Mouse (Mus musculus) erythroblast, embryonic 14.5 days (primary cell): ENCODE results near the gene Mycbp2. TPM values are rescaled to one million over a fixed set of nuclear protein-coding genes. Genes with fewer than 3 reads are reported as not detected.

ENCODE experiments used
- H3K27me3 ChIP-seq: 2 replicates; pipeline ENCODE4 v1.6.1; 2012; ENCODE audit warnings: inconsistent platforms; ENCODE audit not compliant: control insufficient read depth
- H3K36me3 ChIP-seq: 2 replicates; pipeline ENCODE4 v1.6.1; 2012; ENCODE audit warnings: mild to moderate bottlenecking, inconsistent platforms; ENCODE audit not compliant: control insufficient read depth
- H3K4me1 ChIP-seq: 2 replicates; pipeline ENCODE4 v1.6.1; 2012; ENCODE audit warnings: inconsistent platforms; ENCODE audit not compliant: control insufficient read depth
- H3K4me3 ChIP-seq: replicated peaks from 2 replicates; pipeline ENCODE3; 2012; ENCODE audit warnings: moderate library complexity, mild to moderate bottlenecking, inconsistent platforms
- H3K9me3 ChIP-seq: 2 replicates; pipeline ENCODE4 v1.6.1; 2012; ENCODE audit warnings: low read length, inconsistent platforms, mixed read lengths; ENCODE audit not compliant: control insufficient read depth
- GATA1 ChIP-seq: IDR thresholded peaks from 2 replicates; pipeline ENCODE4 v1.6.1; 2012; ENCODE audit warnings: low read length, inconsistent platforms, mixed read lengths
- TAL1 ChIP-seq: IDR thresholded peaks from 3 replicates; pipeline ENCODE4 v1.6.1; 2012; ENCODE audit warnings: low read length, inconsistent platforms, mixed read lengths
- polyA plus RNA-seq: library from polyadenylated mRNA; stranded (reverse); fragments of >175 nt; gene quantifications from 2 replicates; pipeline ENCODE4 v1.2.3, GENCODE M21; 2012

Mycbp2 gene
- polyA plus RNA-seq, 1 experiment: 0.17 TPM

DNA sequence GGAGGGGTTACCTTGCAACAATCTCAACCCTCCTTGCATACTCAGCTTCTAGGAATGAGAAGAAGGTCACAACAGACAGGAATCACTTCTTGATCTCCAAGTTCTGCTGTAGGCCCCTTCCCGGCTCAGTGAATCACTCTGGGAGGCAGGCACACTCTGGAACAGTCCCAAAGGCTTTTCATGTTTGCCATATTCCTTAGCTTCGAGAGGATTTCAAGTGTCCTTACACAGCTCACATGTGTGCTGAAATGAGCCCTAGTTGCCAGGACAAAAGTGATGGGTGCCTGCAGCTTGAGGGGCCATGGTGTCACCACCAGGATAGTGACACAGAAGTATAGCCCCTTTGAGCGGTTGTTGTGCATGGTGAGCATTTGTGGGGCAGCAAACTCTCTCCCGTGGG is 273.9 kb downstream of the Mycbp2 start:
- no peak overlapping the region for H3K4me3 ChIP-seq
- TF ChIP-seq GATA1 (no peak), TAL1 (no peak)
- H3K4me1 ChIP-seq: peaks cover 54% of the 10 kb centered on the region
- no peaks in the 10 kb centered on the region for H3K27me3 ChIP-seq
- H3K36me3 ChIP-seq: peaks cover 62% of the 10 kb centered on the region
- no peaks in the 10 kb centered on the region for H3K9me3 ChIP-seq

DNA sequence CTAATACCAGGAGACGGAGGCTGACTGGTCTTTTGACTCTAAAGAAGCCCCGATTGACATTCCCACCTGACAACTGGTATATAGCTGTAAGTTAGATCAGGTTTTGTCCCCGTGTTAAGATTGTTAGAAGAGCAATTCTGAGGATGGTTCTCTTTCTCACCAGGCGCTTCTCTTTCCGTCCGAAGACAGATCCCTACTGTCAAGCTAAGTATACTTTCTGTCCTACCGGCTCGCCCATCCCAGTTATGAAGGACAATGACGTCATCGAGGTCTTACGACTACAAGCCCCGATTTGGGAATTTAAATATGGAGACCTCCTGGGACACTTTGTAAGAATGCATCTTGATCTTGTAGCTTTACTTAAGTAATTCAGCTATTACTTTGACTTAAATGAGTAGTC is 275.1 kb downstream of the Mycbp2 start:
- H3K36me3 ChIP-seq: peaks cover 49% of the 10 kb centered on the region
- H3K9me3 ChIP-seq: no peaks in the 10 kb centered on the region
- H3K4me1 ChIP-seq: peaks cover 51% of the 10 kb centered on the region
- no peak for TF ChIP-seq GATA1
- no peak for TF ChIP-seq TAL1
- H3K27me3 ChIP-seq: no peaks in the 10 kb centered on the region
- peak overlapping the region; percentile 68 for H3K4me3 ChIP-seq

DNA sequence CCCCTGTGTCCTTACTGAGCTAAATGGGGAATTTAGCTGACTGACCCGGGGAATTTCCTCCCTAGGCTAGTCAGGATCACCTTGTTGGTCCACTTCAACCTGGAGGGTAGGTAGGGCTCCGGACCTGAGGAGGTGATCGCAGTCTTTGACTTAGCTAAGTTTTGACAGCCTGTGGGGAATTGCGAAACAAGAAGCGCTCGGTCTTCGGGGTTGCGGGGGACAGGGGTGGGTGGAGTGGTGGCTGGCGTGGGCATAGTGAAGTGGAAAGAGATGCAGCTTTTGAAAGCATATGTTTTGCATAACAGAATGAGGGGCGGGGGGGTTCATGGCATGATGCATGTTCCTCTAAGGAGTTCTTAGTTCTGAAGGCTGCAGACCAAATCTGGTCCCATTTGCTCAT is 275.8 kb downstream of the Mycbp2 start:
- Histone ChIP-seq H3K4me1 (peaks cover 52% of the 10 kb centered on the region), H3K27me3 (no peaks in the 10 kb centered on the region), H3K36me3 (peaks cover 43% of the 10 kb centered on the region), H3K9me3 (no peaks in the 10 kb centered on the region), H3K4me3 (peak overlapping the region; percentile 68)
- TF ChIP-seq TAL1 (no peak), GATA1 (no peak)

DNA sequence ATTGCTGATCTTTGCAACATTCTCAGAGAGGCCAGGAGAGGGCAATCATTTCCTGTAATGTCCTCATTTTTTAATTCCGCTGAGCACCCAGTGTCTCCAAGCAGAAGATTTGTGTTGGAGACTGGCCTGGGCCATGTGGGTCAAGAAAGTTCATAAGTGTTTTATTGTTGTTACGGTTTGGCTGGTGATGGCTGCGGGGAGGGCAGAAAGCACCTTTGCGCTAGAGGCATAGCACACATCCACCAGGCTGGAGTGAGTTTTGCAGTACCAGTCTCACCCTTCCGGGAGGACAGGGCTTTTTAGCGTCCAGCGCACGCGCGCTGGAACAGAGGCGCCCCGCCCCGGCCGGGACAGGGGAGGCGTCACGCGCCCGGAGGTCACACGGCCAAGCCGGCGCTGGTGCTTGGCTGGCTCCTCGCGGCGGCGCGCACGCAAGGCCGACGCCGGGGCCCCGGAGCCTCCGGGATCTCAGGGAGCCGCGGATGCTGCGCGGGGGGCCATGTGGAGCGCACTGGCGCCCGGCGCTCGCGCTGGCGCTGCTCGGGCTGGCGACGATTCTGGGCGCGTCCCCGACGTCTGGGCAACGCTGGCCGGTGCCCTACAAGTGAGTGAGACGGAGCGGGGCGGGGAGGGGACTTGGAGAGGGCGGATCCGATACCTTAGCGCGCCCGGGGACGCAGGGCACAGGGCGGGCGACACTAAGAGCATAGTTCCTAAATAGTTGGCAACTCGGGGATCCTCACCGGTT is 276.6 kb downstream of the Mycbp2 start, which contains the start of gene Cln5:
Gene Cln5, plus strand, starts transcription at position 353 of the 748 bp plus-strand sequence.
- Histone ChIP-seq H3K36me3 (peaks cover 35% of the 10 kb centered on the region), H3K4me3 (peak within 1 kb of the TSS; percentile 68), H3K9me3 (no peaks in the 10 kb centered on the region), H3K4me1 (peaks cover 52% of the 10 kb centered on the region), H3K27me3 (no peaks in the 10 kb centered on the region)
- TF ChIP-seq GATA1 (no peak), TAL1 (no peak)

DNA sequence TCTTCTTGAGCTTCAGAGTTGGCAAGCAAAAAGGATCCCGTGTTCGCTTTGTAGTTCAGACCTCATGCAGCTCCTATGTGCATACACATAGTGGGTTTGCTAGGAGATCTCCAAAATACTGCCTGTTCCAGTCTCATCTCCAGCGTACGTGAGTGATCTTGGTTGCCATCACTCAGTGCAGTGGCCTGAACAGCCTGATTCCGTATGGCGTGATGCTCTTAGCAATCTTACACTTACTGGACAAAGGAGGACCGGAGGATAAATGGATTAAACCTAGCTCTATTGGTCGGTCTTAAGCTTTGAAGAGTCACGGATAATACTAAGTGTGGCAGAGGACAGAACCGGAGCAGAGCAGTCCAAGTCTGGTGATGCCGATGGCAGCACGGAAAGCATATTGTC is 277.1 kb downstream of the Mycbp2 start:
- TF ChIP-seq GATA1 (no peak), TAL1 (no peak)
- Histone ChIP-seq H3K4me1 (peaks cover 50% of the 10 kb centered on the region), H3K36me3 (peaks cover 29% of the 10 kb centered on the region), H3K4me3 (peak overlapping the region; percentile 68), H3K9me3 (no peaks in the 10 kb centered on the region), H3K27me3 (no peaks in the 10 kb centered on the region)

DNA sequence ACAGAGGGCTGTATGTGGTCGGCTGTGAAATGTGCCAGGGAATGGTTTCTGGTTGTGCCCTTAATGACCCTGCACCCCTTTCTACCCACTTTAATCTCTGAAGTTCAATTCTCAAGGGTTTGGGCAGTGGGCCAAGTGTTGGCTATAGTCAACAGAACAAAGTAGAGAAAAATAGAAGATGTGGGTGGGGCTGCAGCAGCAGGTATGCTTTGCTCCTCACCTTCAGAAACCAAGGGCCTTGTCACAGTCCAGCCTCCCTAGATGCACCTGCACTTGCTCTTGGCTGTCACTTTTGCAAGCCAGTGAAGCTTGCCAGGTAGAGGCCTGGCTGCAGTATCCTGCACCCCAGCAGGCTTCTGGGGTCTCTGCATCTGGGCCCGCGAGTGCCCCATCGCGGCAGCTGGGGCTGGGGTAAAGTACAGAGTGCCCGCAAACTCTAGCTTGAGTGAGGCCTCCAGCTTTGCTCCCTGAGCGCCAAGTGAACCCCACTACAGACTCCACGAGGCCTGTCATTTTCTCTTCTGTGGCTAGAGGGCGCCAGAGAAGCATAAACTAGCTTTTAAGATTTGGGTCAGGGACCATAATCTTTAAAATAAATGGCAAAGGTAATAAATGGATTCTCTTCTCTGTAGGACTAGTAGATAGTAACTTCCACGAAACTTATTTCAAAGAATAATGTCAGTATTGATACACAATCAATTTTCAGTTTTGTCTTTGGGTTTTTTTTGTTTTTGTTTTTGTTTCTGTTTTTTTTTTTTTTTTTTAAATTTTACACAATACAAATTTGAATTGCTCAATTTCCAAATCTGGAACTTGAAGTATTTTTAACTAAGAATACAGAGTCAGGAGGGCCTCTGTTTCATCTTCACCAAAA is 281.1 kb downstream of the Mycbp2 start:
- Histone ChIP-seq H3K36me3 (no peaks in the 10 kb centered on the region), H3K4me3 (no peak overlapping the region), H3K4me1 (peaks cover 23% of the 10 kb centered on the region), H3K27me3 (no peaks in the 10 kb centered on the region), H3K9me3 (no peaks in the 10 kb centered on the region)
- TF ChIP-seq GATA1: no peak
- no peak for TF ChIP-seq TAL1

Other genes starting within 250 kb of the Mycbp2 start
- gene Fbxl3, start 247.2 kb downstream of the Mycbp2 start, polyA plus RNA-seq: 2.6 and 3.3 TPM in 2 replicates
- 0.01 TPM in 1 of 2 replicates, not detected in the other for gene Scel, start 166.5 kb upstream of the Mycbp2 start, polyA plus RNA-seq